Mouse (Mus musculus): Measurements from ENCODE around the gene Slc44a5. TPM values are rescaled to one million over a fixed set of nuclear protein-coding genes. Genes with fewer than 3 reads are reported as not detected.

Gene Slc44a5
- polyA plus RNA-seq (2014; fragmentation: Illumina TruSeq; extraction: RNeasy Lipid Tissue Mini Kit (QIAGEN cat#74804); ENCODE audit: low read depth, low replicate concordance), result 0.16 TPM

GRCm38 (mm10) chr3:153973171-153973948 lies at the start of gene Slc44a5:
Gene Slc44a5 (plus strand): TSS chr3:153973436.

GRCm38 (mm10) chr3:153944335-153944990 lies 28.8 kb upstream of the Slc44a5 start, which contains the start of gene Acadm:
Gene Acadm (minus strand): TSS chr3:153944632.

Other genes starting within 250 kb of the Slc44a5 start
- 4.5 TPM for gene St6galnac3, start 248.3 kb upstream of the Slc44a5 start, polyA plus RNA-seq (2014; fragmentation: Illumina TruSeq; extraction: RNeasy Lipid Tissue Mini Kit (QIAGEN cat#74804); ENCODE audit: low read depth, low replicate concordance)
- not detected for gene Asb17, start 129.2 kb upstream of the Slc44a5 start, polyA plus RNA-seq (2014; fragmentation: Illumina TruSeq; extraction: RNeasy Lipid Tissue Mini Kit (QIAGEN cat#74804); ENCODE audit: low read depth, low replicate concordance)
- not detected for gene Msh4, start 67.3 kb upstream of the Slc44a5 start, polyA plus RNA-seq (2014; fragmentation: Illumina TruSeq; extraction: RNeasy Lipid Tissue Mini Kit (QIAGEN cat#74804); ENCODE audit: low read depth, low replicate concordance)
- gene Rabggtb, start 60.4 kb upstream of the Slc44a5 start, polyA plus RNA-seq (2014; fragmentation: Illumina TruSeq; extraction: RNeasy Lipid Tissue Mini Kit (QIAGEN cat#74804); ENCODE audit: low read depth, low replicate concordance), result 123 TPM
- gene Acadm, start 28.8 kb upstream of the Slc44a5 start, polyA plus RNA-seq (2014; fragmentation: Illumina TruSeq; extraction: RNeasy Lipid Tissue Mini Kit (QIAGEN cat#74804); ENCODE audit: low read depth, low replicate concordance), result 1,360 TPM

Data from heart, adult 10 weeks (tissue).